Mouse (Mus musculus) left cerebral cortex, adult 11 months (tissue): ENCODE data around the gene Aqp1.
A peak's percentile ranks its signal among the peaks of the same experiment; 100 is the strongest.

Experiments used
- DNase-seq: peaks from one replicate; pipeline ENCODE4 v3.0.0; 2022; ENCODE audit warnings: low spot score

Gene Aqp1

DNA sequence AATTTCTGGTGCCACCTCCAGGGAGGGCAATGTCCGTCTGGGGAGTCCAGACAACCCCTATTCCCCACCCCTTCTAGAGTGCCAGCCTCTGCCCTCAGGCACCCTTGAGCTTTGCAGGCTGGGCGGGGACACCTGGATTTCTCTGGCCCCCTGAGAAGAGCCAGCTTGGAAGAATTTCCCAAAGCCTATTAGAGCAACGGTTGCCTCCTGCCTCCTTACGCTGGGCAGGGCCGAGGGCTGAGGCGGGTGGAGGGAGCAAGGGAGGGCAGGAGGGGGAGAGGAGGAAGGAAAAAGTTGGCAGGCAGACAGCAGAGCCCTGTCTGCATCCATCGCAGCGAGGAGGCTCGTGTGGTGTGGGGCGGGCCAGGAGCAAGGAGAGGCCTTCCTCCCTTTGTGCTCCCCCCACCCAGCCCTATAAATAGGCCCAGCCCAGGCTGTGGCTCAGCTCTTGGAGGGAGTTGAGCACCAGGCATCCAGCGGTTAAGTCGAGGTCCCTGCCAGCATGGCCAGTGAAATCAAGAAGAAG is at the start of gene Aqp1:
Gene Aqp1 (plus strand): TSS at position 444 of the 526 bp plus-strand sequence.
- no peak for DNase-seq

- no peak for DNase-seq
These were observed 48.1 kb upstream of the Aqp1 start for GRCm38 (mm10) chr6:55288007-55288602.

DNA sequence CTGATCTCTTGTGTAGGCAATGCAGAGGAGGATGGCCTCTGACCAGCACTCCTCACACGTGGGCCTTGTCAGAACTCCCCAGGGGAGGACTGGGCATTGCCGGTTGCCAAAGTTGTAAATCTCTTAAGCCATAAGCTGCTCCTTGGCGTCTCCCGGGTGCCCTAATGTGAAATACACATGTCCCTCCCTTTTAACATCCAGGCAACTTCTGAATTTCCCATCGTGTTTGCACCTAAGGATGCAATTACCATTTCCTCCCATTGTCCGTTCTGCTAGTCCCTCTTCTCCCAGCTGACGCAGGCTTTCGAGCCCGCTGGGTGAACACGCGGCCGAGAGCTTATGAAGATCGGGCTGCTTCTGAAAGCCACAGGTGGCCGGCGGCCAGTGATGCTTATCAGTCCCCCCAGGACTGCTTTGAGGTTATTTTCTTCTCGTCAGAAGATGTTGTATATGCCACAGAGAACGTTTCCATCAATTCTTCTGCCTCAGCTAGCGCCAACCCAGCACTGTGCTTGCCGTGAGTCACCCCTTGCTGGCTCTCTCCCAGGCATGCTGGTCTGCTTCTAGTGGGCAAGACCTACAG is 41.6 kb upstream of the Aqp1 start:
- no peak for DNase-seq

DNA sequence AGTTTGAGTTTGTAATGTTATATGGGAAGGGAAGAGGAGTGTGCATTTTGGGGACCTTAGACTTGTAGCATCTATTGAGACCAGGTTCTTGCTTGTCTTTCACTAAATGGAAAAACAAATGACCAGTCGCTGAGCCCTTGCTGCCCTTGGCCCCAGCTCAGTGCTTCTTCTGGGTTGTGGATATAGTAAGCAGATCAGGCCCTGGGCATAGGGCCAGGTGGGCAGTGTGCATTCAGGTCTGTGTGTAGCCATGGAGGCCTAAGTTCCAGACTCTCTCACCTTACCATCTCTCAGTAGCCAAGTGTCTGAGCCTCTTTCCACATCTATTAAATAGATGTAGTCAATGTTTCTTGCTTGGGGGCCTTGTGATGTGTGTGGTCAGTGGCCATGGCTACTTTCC is 40.9 kb upstream of the Aqp1 start:
- no peak for DNase-seq

DNA sequence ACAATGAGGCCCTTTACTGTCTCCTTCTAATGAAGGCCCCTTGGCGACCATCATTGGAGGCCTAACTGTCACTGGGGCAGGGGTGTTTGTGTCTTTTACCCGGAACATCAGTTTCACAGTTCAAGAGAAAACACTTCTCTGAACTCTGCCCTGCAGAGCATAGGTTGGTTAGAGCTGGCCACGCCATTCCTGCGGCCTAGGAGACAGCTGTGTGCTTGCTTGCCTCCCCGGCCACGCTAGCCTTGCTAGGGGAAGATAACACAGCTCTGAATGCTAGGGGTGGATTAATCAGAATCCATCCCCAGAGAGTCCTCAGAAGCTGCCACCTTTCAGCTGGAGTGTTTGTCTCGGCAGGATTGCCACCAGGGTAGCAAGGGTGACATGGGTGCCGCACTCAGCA is 36.8 kb upstream of the Aqp1 start:
- no peak for DNase-seq

DNA sequence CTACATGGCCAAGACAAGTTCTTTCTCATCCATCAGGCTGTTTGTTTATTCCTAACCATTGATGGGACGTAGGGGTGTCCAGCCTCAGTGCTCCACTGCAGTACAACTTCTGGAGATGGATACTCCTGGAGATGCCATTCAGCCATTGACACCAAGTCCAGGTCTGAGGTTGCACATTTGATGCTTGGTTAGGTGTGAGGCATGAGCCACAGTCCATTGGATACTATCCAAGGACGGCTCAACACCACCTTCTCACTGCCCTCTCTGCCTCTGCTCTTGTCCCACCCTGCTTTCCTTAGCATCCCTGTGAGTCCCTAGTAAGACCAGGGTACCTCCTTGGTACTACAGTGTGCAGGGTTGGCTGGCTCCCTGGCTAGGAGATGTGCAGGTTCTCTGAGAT is 36.3 kb upstream of the Aqp1 start:
- no peak for DNase-seq

- no peak for DNase-seq
These were observed 35.5 kb upstream of the Aqp1 start for GRCm38 (mm10) chr6:55300704-55301103.

GRCm38 (mm10) chr6:55310179-55310578 is 26.1 kb upstream of the Aqp1 start:
- no peak for DNase-seq

DNA sequence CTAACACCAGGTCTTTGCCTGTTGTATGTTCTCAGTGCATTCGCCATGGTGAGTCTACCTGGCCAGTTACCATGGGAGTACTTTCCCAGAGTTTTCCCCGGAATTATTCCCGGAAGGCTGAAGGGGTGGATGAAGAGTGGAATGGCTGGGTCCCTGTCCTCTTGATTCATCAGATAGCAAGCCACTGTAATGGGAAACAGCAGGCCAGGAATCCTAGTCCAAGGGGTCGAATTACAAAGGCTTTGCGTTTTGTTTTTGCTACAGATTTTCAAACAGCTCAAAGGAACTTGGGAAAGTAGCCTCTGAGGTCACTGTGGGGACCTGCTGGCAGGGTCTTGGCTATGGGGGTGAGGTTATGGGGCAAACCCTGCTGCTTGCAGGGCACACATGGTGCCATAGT is 24.3 kb upstream of the Aqp1 start:
- no peak for DNase-seq

DNA sequence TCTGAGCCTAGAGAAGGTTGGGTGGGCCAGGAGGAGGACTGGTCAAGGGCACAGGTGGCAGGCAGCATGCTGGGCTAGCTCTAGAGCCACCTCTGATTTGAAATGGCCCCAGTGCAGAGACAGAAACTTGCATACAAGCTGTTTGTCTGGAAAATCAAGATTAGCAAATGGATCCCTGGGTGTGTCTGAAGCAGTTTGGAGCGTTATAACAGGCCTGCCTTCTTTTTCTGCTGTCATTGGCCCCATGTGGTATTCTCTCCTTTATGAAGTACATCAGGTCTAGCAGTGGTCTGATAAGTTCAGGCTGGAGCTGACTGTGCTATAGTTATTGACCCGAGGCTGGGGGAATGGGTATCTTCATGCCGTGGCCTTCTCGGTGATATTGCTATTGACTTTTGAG is 22.3 kb upstream of the Aqp1 start:
- no peak for DNase-seq

DNA sequence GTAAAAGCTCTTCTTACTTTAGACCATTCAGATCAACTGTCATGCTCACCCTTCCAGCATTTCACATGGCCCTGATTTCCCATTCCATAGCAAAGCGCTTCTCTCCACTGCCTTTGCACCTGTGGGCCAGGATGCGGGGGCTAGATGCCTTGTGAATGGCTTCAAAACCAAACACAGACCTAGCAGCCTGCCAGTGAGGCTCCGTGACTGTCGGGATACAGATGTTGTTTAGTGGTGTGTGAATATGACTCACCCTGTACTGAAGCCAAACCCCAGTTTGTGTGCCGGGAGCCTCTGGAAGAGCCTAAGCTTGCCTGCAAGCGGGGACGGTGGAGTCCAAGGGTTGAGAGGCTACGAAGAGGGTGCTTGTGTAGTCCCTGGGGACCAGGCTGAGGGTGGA is 21.6 kb upstream of the Aqp1 start:
- DNase-seq: peak; percentile 14

- DNase-seq: no peak
These were observed 17.6 kb upstream of the Aqp1 start for GRCm38 (mm10) chr6:55318597-55318996.

- DNase-seq: no peak
These were observed 16.4 kb upstream of the Aqp1 start for GRCm38 (mm10) chr6:55319585-55320551.

- no peak for DNase-seq
These were observed 15.3 kb upstream of the Aqp1 start for GRCm38 (mm10) chr6:55320894-55321293.

DNA sequence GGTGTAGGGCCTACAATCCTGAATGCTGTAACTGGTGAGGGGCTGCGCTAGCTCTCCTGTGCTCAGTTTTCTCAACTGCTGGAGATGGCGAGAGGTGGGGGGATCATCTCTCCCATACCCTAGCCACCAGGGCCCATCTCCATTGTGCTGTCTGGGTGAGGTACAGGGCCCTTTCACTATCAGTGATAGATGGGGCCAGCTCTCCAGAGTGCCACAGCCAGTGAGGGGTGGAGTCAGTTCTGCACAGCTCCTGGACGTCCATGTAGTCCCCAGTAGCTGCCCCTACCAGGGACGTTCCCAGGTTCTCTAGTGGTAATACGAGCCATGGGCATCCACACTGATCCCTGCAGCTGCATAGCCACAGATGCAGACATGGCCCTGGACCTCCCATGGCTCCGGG is 14.7 kb upstream of the Aqp1 start:
- DNase-seq: no peak

GRCm38 (mm10) chr6:55322980-55323379 is 13.3 kb upstream of the Aqp1 start:
- no peak for DNase-seq

DNA sequence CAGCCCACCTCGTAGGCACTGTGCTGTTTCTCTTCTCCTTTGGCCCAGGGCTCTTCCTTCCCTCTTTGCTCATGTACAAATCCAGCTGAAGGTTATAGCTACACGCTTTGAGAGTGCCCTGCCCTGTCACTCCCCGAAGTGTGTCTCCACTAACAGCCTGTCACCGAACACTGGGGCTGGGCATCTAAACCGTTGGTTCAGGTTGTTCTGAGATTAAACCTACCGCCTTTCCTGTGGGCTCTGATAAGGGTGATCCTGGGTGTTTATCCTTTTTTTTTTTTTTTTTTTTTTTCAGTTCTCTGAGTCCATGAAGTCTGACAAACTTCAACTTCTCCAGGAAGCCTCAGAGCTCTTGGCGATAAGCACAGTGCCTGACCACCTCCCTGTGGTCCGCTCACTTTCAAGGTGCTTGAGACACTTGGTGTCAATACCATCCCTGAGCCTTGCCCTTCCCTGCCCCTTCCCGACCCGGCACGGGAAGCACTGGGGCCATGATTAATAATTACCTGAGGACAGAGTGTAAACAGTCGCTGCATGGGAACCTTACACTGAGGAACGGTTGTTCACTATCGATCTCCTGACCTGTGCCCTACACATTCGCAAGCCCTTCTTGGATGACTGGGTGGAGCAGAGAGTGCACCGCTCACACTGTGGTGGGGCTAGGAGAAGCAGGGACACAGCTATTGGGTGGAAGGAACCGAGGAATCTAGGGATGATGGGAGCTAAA is 12.2 kb upstream of the Aqp1 start:
- DNase-seq: no peak

GRCm38 (mm10) chr6:55324785-55325184 is 11.4 kb upstream of the Aqp1 start:
- DNase-seq: no peak

- DNase-seq: no peak
These were observed 9.9 kb upstream of the Aqp1 start for GRCm38 (mm10) chr6:55326299-55326698.

DNA sequence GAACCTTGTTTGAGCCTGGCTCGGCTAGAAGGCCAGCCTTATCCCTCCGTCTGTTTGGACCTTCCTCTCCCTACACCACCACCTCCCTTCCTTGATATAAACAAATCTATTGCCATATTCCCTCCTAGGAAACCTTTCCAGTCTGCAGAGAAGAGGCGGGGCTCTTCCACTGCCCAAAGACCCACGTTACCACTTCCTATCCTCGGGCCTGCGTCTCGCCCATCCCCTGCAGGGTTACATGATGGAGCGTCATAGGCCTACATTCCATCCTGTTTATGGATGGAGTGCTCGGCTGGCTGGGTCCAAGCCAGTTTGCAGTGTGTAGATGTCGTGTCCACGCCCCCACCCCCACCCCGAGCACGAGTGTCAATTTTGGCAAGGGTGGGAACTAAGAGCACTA is 8.9 kb upstream of the Aqp1 start:
- DNase-seq: no peak

- DNase-seq: no peak
These were observed 8.1 kb upstream of the Aqp1 start for GRCm38 (mm10) chr6:55328179-55328578.

- DNase-seq: no peak
These were observed 4.9 kb upstream of the Aqp1 start for GRCm38 (mm10) chr6:55331315-55331714.
